Mouse (Mus musculus) MEL (cell line): ENCODE results near the gene LTO1. TPM values are rescaled to one million over a fixed set of nuclear protein-coding genes. Genes with fewer than 3 reads are reported as not detected.

Experiments used
- DNase-seq: peaks from one replicate; pipeline ENCODE4 v3.0.0; 2011; ENCODE audit warnings: low read depth, low spot score
- H3K27ac ChIP-seq: 2 replicates; pipeline ENCODE4 v1.5.1; 2012; ENCODE audit warnings: low read depth, mild to moderate bottlenecking, control low read depth, low read length, moderate library complexity; ENCODE audit not compliant: control insufficient read depth
- H3K27me3 ChIP-seq, 2 experiments: fragments of 150-350 bp in 1 of 2; sonication (generic) in 1 of 2; 2 replicates each; pipeline ENCODE4 v1.6.1; 2012; ENCODE audit warnings: low read length in 2 of 2, mild to moderate bottlenecking in 2 of 2, improper control_type of control experiment in 1 of 2, moderate library complexity in 1 of 2; ENCODE audit not compliant: insufficient read depth in 2 of 2, control insufficient read depth in 1 of 2
- H3K36me3 ChIP-seq, 2 experiments: 2 replicates each; pipeline ENCODE4 v1.6.1; 2012 to 2014; ENCODE audit warnings: low read length in 2 of 2, improper control_type of control experiment in 1 of 2, inconsistent platforms in 1 of 2, mild to moderate bottlenecking in 1 of 2; ENCODE audit not compliant: insufficient read depth in 2 of 2, control insufficient read depth in 1 of 2
- H3K4me1 ChIP-seq, 2 experiments: fragments of 150-350 bp in 1 of 2; sonication (generic) in 1 of 2; 2 replicates each; pipeline ENCODE4 v1.6.1; 2012; ENCODE audit warnings: low read length in 2 of 2, improper control_type of control experiment in 1 of 2, mild to moderate bottlenecking in 1 of 2; ENCODE audit not compliant: insufficient read depth in 2 of 2, control insufficient read depth in 1 of 2
- H3K4me3 ChIP-seq, 2 experiments: fragments of 150-350 bp in 1 of 2; sonication (generic) in 1 of 2; 2 replicates each; pipeline ENCODE4 v1.5.1; 2012; ENCODE audit warnings: low read depth in 2 of 2, low read length in 2 of 2, mild to moderate bottlenecking in 2 of 2, moderate library complexity in 2 of 2, control low read depth in 1 of 2, improper control_type of control experiment in 1 of 2; ENCODE audit not compliant: control insufficient read depth in 1 of 2, insufficient read depth in 1 of 2
- H3K79me2 ChIP-seq: 2 replicates; pipeline ENCODE4 v1.6.1; 2012; ENCODE audit warnings: mild to moderate bottlenecking, low read length, moderate library complexity; ENCODE audit not compliant: control insufficient read depth, poor library complexity, insufficient read depth
- H3K9ac ChIP-seq: 2 replicates; pipeline ENCODE4 v1.6.1; 2012; ENCODE audit warnings: low read depth, mild to moderate bottlenecking, control low read depth, low read length, moderate library complexity; ENCODE audit not compliant: control insufficient read depth, poor library complexity, severe bottlenecking
- H3K9me3 ChIP-seq: fragments of 150-350 bp; sonication (generic); replicated peaks from 2 replicates; pipeline ENCODE4 v1.6.1; 2012; ENCODE audit warnings: mild to moderate bottlenecking, low read length, improper control_type of control experiment, moderate library complexity; ENCODE audit not compliant: insufficient read depth
- BHLHE40 ChIP-seq: IDR thresholded peaks from 2 replicates; pipeline ENCODE4 v1.6.1; 2012; ENCODE audit warnings: low read depth, mild to moderate bottlenecking, inconsistent platforms, low read length, improper control_type of control experiment, borderline replicate concordance
- CHD2 ChIP-seq: IDR thresholded peaks from 2 replicates; pipeline ENCODE4 v1.6.1; 2011; ENCODE audit warnings: low read length, improper control_type of control experiment
- CTCF ChIP-seq, 3 experiments: IDR thresholded peaks in 2 of 3; conservative IDR thresholded peaks in 1 of 3; 2 replicates each; pipeline ENCODE4 v1.5.1; 2011 to 2012; ENCODE audit warnings: low read length in 3 of 3, low read depth in 2 of 3, mild to moderate bottlenecking in 2 of 3, improper control_type of control experiment in 1 of 3, inconsistent platforms in 1 of 3, mixed read lengths in 1 of 3, moderate library complexity in 1 of 3; ENCODE audit not compliant: control insufficient read depth in 1 of 3, insufficient read depth in 1 of 3, poor library complexity in 1 of 3, severe bottlenecking in 1 of 3
- E2F4 ChIP-seq: IDR thresholded peaks from 2 replicates; pipeline ENCODE4 v1.6.1; 2011; ENCODE audit warnings: low read depth, low read length, improper control_type of control experiment, borderline replicate concordance
- ELF1 ChIP-seq: IDR thresholded peaks from 2 replicates; pipeline ENCODE4 v1.6.1; 2014; ENCODE audit warnings: low read depth, mild to moderate bottlenecking, inconsistent platforms, low read length, improper control_type of control experiment, moderate library complexity
- ETS1 ChIP-seq: IDR thresholded peaks from 2 replicates; pipeline ENCODE4 v1.6.1; 2012; ENCODE audit warnings: low read depth, mild to moderate bottlenecking, inconsistent platforms, low read length, improper control_type of control experiment, moderate library complexity
- GATA1 ChIP-seq: IDR thresholded peaks from 2 replicates; pipeline ENCODE4 v1.6.1; 2011; ENCODE audit warnings: low read depth, low read length, improper control_type of control experiment
- HCFC1 ChIP-seq: IDR thresholded peaks from 2 replicates; pipeline ENCODE4 v1.6.1; 2012; ENCODE audit warnings: low read depth, mild to moderate bottlenecking, inconsistent platforms, low read length, improper control_type of control experiment, moderate library complexity
- JUND ChIP-seq: IDR thresholded peaks from 2 replicates; pipeline ENCODE4 v1.6.1; 2011; ENCODE audit warnings: low read depth, mild to moderate bottlenecking, improper control_type of control experiment, low read length
- MAFK ChIP-seq: IDR thresholded peaks from 2 replicates; pipeline ENCODE4 v1.6.1; 2011; ENCODE audit warnings: low read depth, mild to moderate bottlenecking, low read length, improper control_type of control experiment, borderline replicate concordance
- MAX ChIP-seq: IDR thresholded peaks from 2 replicates; pipeline ENCODE4 v1.6.1; 2011; ENCODE audit warnings: low read length, improper control_type of control experiment
- MYB ChIP-seq: IDR thresholded peaks from 2 replicates; pipeline ENCODE4 v1.6.1; 2011; ENCODE audit warnings: mild to moderate bottlenecking, low read depth, low read length, improper control_type of control experiment
- MYC ChIP-seq: IDR thresholded peaks from 2 replicates; pipeline ENCODE4 v1.6.1; 2011; ENCODE audit warnings: low read depth, mild to moderate bottlenecking, low read length, improper control_type of control experiment, moderate library complexity
- NELFE ChIP-seq: IDR thresholded peaks from 2 replicates; pipeline ENCODE4 v1.6.1; 2011; ENCODE audit warnings: low read depth, low read length, improper control_type of control experiment
- NRF1 ChIP-seq: IDR thresholded peaks from 2 replicates; pipeline ENCODE4 v1.6.1; 2014; ENCODE audit warnings: low read depth, mild to moderate bottlenecking, inconsistent platforms, low read length, improper control_type of control experiment, moderate library complexity; ENCODE audit not compliant: poor library complexity, insufficient read depth, severe bottlenecking
- POLR2A ChIP-seq, 2 experiments: IDR thresholded peaks; 2 replicates each; pipeline ENCODE4 v1.6.1; 2011 to 2012; ENCODE audit warnings: low read length in 2 of 2, mild to moderate bottlenecking in 2 of 2, control low read depth in 1 of 2, improper control_type of control experiment in 1 of 2, low read depth in 1 of 2, moderate library complexity in 1 of 2; ENCODE audit not compliant: control insufficient read depth in 1 of 2, insufficient read depth in 1 of 2, poor library complexity in 1 of 2
- POLR2AphosphoS5 ChIP-seq: IDR thresholded peaks from 2 replicates; pipeline ENCODE4 v1.6.1; 2012; ENCODE audit warnings: low read depth, borderline replicate concordance, mild to moderate bottlenecking, inconsistent platforms, low read length, moderate library complexity, mixed read lengths
- RCOR1 ChIP-seq: IDR thresholded peaks from 2 replicates; pipeline ENCODE4 v1.6.1; 2012; ENCODE audit warnings: low read depth, mild to moderate bottlenecking, inconsistent platforms, low read length, improper control_type of control experiment
- SIN3A ChIP-seq: IDR thresholded peaks from 2 replicates; pipeline ENCODE4 v1.6.1; 2012; ENCODE audit warnings: low read length, improper control_type of control experiment, inconsistent platforms
- SMC3 ChIP-seq: IDR thresholded peaks from 2 replicates; pipeline ENCODE4 v1.6.1; 2011; ENCODE audit warnings: low read depth, low read length, improper control_type of control experiment
- TAL1 ChIP-seq: IDR thresholded peaks from 2 replicates; pipeline ENCODE4 v1.6.1; 2012; ENCODE audit warnings: mild to moderate bottlenecking, inconsistent platforms, low read length, moderate library complexity, mixed read lengths
- TBP ChIP-seq: IDR thresholded peaks from 2 replicates; pipeline ENCODE4 v1.8.0; 2011; ENCODE audit warnings: low read depth, low read length, improper control_type of control experiment
- TCF12 ChIP-seq: IDR thresholded peaks from 2 replicates; pipeline ENCODE4 v1.6.1; 2014; ENCODE audit warnings: low read depth, mild to moderate bottlenecking, inconsistent platforms, low read length, improper control_type of control experiment, moderate library complexity
- USF2 ChIP-seq, 2 experiments: IDR thresholded peaks; 2 replicates each; pipeline ENCODE4 v1.6.1; 2011 to 2012; ENCODE audit warnings: improper control_type of control experiment in 2 of 2, low read length in 2 of 2, borderline replicate concordance in 1 of 2, inconsistent platforms in 1 of 2, low read depth in 1 of 2, mild to moderate bottlenecking in 1 of 2; ENCODE audit not compliant: insufficient read depth in 1 of 2
- ZC3H11A ChIP-seq: IDR thresholded peaks from 2 replicates; pipeline ENCODE4 v1.6.1; 2012; ENCODE audit warnings: low read depth, mild to moderate bottlenecking, inconsistent platforms, low read length, improper control_type of control experiment
- ZKSCAN1 ChIP-seq: IDR thresholded peaks from 2 replicates; pipeline ENCODE4 v1.6.1; 2012; ENCODE audit warnings: low read depth, mild to moderate bottlenecking, inconsistent platforms, low read length, improper control_type of control experiment, moderate library complexity
- ZMIZ1 ChIP-seq: IDR thresholded peaks from 2 replicates; pipeline ENCODE4 v1.6.1; 2012; ENCODE audit warnings: low read depth, mild to moderate bottlenecking, inconsistent platforms, low read length, improper control_type of control experiment, moderate library complexity
- polyA plus RNA-seq, 2 experiments: library from polyadenylated mRNA; stranded (reverse) in 1 of 2; unstranded in 1 of 2; fragments of >175 nt in 1 of 2; fragments of >200 nt in 1 of 2; gene quantifications; 2 replicates each; pipeline versions ENCODE4 v1.2.1 to v1.2.4; 2012; ENCODE audit warnings: low replicate concordance in 2 of 2, low read depth in 1 of 2; ENCODE audit not compliant: insufficient read length in 2 of 2, insufficient read depth in 1 of 2, missing spikeins in 1 of 2
- total RNA-seq: library from RNA; depleted of rRNA; stranded (reverse); fragments of 300-350 nt; gene quantifications from 2 replicates; pipeline ENCODE4 v1.2.3, GENCODE M21; 2012

Gene LTO1
- total and polyA plus RNA-seq, 3 experiments = 18.1 to 18.4 TPM; not detected in 1

DNA sequence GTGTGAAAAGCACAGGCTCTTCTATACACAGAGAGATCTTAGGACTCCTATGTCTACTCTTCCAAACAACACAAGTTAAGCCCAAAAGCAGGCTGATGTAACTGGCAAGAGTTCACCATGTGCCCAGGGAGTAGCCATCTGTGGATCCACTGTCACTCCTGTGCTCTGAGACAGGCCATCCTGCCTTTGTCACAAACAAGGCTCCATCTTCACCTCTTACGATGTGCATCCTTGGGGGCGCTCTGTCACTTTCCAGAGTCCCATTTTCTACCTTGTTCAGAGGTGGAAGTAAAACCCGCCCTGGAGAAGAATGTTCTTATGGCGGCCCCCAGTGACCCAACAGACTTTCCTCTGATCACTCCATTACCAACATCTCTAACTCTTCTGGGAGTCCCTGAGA lies 20.2 kb upstream of the LTO1 start:
- TF ChIP-seq RCOR1 (no peak), GATA1 (no peak), MAX (no peak), ZMIZ1 (no peak), NELFE (no peak), CTCF (IDR thresholded peaks at IDR 0.05 in 2 of 3, conservative IDR thresholded peaks at IDR 0.05 in 1 of 3; ENCODE audit: control insufficient read depth in 1 of 3, insufficient read depth in 1 of 3, low read depth in 2 of 3, low read length in 3 of 3, poor library complexity in 1 of 3, severe bottlenecking in 1 of 3) (no peak; a peak in 1 of 6 replicates), MYC (no peak), MAFK (no peak), SIN3A (0 out of 2 replicates have a peak, but pooled peaks have one; percentile 20)
- TF ChIP-seq, all 39 proteins: peak for 1
- H3K4me3 ChIP-seq = peak overlapping the region; percentile 84 to 86

DNA sequence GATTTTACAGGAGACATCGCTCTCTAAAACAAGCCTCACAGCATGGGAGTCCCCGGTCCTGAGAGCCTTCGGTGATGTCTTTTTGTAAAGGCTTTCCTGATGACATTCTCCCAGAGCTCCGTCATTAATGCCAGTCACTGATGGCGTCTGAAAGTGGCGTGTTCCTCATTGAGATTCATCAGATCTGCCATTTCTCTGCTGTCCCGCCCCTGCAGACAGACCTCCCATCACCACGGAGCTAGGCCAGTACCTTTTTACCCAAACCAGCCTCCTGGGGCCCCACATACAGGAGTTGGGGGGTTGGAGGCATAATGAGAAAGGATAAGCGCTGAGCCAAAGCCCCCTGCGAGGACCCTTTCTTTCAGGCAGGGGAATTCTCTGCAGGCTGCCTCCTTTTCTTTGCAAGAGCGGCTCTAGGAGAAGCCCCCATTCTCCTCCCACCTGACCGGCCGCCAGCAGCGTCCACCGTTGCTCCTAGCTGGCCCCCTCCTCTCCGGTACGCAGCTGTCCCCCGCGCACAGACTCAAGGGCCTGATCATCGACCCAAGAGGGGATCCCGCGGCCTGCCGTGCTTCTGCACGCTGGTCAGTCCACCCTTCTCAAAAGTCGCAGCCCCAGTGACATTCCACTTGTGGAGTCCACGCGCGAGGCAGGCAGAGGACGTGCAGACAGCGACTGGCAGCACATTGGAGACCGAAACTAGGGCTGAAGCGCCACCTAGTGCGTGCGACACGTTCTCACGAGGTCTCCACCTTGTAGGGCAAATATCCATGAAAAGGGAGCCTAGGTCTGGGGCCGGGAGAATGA lies 19.4 kb upstream of the LTO1 start:
- Histone ChIP-seq H3K4me1 (peaks cover 5 to 13% of the 10 kb centered on the region in 2 experiments; a peak in 2 of 4 replicates), H3K27me3 (no peaks in the 10 kb centered on the region), H3K9ac (peak overlapping the region; percentile 79), H3K27ac (peak overlapping the region; percentile 73), H3K36me3 (peaks cover 0 to 9% of the 10 kb centered on the region in 2 experiments; a peak in 2 of 4 replicates), H3K79me2 (peaks cover 15% of the 10 kb centered on the region), H3K9me3 (no peaks in the 10 kb centered on the region), H3K4me3 (peak overlapping the region; percentile 84 to 86)
- DNase-seq = peak; percentile 93
- TF ChIP-seq MAFK (no peak), GATA1 (no peak), NELFE (peak; percentile 58; the same call in 1 of the 2 replicates), CTCF (IDR thresholded peaks at IDR 0.05 in 2 of 3, conservative IDR thresholded peaks at IDR 0.05 in 1 of 3; ENCODE audit: control insufficient read depth in 1 of 3, insufficient read depth in 1 of 3, low read depth in 2 of 3, low read length in 3 of 3, poor library complexity in 1 of 3, severe bottlenecking in 1 of 3) (peak; percentile 51 to 84 (median 79)), USF2 (IDR thresholded peaks at IDR 0.05; ENCODE audit: borderline replicate concordance in 1 of 2, insufficient read depth in 1 of 2, low read depth in 1 of 2, low read length in 2 of 2) (no peak), POLR2A (IDR thresholded peaks at IDR 0.05; ENCODE audit: control insufficient read depth in 1 of 2, insufficient read depth in 1 of 2, low read depth in 1 of 2, low read length in 2 of 2, poor library complexity in 1 of 2) (peak in 1 of 2 experiments; percentile 52; a peak in 1 of 4 replicates), CHD2 (no peak), MAX (peak; percentile 88), ETS1 (0 out of 2 replicates have a peak, but pooled peaks have one; percentile 14), JUND (no peak), ELF1 (peak; percentile 30; the same call in 1 of the 2 replicates), TBP (0 out of 2 replicates have a peak, but pooled peaks have one; percentile 43), SIN3A (peak; percentile 78), SMC3 (peak; percentile 39), ZC3H11A (peak; percentile 20; the same call in 1 of the 2 replicates), TAL1 (no peak), BHLHE40 (no peak), HCFC1 (peak; percentile 77), E2F4 (no peak), ZMIZ1 (no peak; the same call in 1 of the 2 replicates), MYB (no peak), POLR2AphosphoS5 (peak; percentile 37; the same call in 1 of the 2 replicates), NRF1 (no peak), RCOR1 (no peak), ZKSCAN1 (no peak), TCF12 (0 out of 2 replicates have a peak, but pooled peaks have one; percentile 33)

More for the DNA sequence above, 20.2 kb upstream of the LTO1 start:
- H3K27me3 ChIP-seq = no peaks in the 10 kb centered on the region
- DNase-seq = peak; percentile 63
- peaks cover 5 to 13% of the 10 kb centered on the region in 2 experiments; a peak in 2 of 4 replicates for H3K4me1 ChIP-seq
- H3K9me3 ChIP-seq = no peaks in the 10 kb centered on the region
- H3K79me2 ChIP-seq = peaks cover 15% of the 10 kb centered on the region
- H3K36me3 ChIP-seq = peaks cover 0 to 9% of the 10 kb centered on the region in 2 experiments; a peak in 2 of 4 replicates
- H3K27ac ChIP-seq = peak overlapping the region; percentile 35
- H3K9ac ChIP-seq = peak overlapping the region; percentile 79
